Comparison of ENCODE assay signal across 8 mouse cellular contexts in the genomic region with DNA sequence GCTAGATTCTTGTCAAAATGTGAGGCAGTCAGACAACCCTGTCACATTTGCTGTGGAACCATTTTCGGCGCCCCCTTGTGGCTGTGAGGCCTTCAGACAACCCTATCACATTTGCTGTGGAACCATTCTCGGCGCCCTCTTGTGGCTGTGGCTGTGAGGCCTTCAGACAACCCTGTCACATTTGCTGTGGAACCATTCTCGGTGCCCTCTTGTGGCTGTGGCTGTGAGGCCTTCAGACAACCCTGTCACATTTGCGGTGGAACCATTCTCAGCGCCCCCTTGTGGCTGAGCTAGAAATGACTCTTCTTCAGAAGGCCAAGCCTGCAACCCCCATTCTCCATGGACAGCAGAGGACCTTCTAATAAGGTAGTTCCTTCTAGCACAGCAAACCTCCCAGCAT. TPM values are rescaled to one million over a fixed set of nuclear protein-coding genes. Genes with fewer than 3 reads are reported as not detected.
DNase-seq lines count a peak whose midpoint lies in the region; ATAC-seq lines count a peak whose summit lies in the region.

No protein-coding gene starts in this region.

- H3K27me3 ChIP-seq in hindbrain, embryonic 15.5 days: no peaks in the 10 kb centered on the region

- H3K27ac ChIP-seq in hindbrain, embryonic 15.5 days (replicated peaks): no peak overlapping the region

- no peaks in the 10 kb centered on the region for H3K36me3 ChIP-seq in hindbrain, embryonic 15.5 days

- WGBS in hindbrain, embryonic 15.5 days: 8% methylated on average over 7 of the region's 7 CpGs

- H3K9me3 ChIP-seq in hindbrain, embryonic 15.5 days: no peaks in the 10 kb centered on the region

- peak; percentile 62; the same call in 1 of the 2 replicates for ATAC-seq in hindbrain, embryonic 15.5 days (ENCODE audit: low FRiP score, low read depth)

- peak; percentile 92 for DNase-seq in Muller cell, postnatal 12 days (ENCODE audit: inconsistent ontology term)
- peak; percentile 97 for DNase-seq in cerebellum, adult 9-10 months
- peak; percentile 84 to 88 for DNase-seq in frontal cortex, postnatal 10 days (ENCODE audit: low spot score in 2 of 2)
- peak; percentile 91 for DNase-seq in layer of hippocampus, postnatal 36 days
- peak; percentile 99 for DNase-seq in lung, postnatal 36 days
- peak; percentile 94 for DNase-seq in right cerebral cortex, adult 18-20 months
- DNase-seq in urinary bladder, adult 2 months (ENCODE audit: low spot score): peak; percentile 86

- H3K9ac ChIP-seq in hindbrain, embryonic 15.5 days: no peak overlapping the region

- H3K4me2 ChIP-seq in hindbrain, embryonic 15.5 days: no peak overlapping the region

- H3K4me3 ChIP-seq in hindbrain, embryonic 15.5 days: no peak overlapping the region

- H3K4me1 ChIP-seq in hindbrain, embryonic 15.5 days (replicated peaks): peaks cover 10% of the 10 kb centered on the region

RNA-seq across cellular contexts. Expression of gene Uvrag, which starts 10.4 kb away (rescaled TPM):
- polyA plus RNA-seq in hindbrain, embryonic 15.5 days (2015; fragmentation: Nextera tagmentation; extraction: Ambion mirVana): 14.6 and 16.8 TPM in 2 replicates
- 10 to 100 TPM; 49.0 to 50.7 TPM for total RNA-seq in layer of hippocampus, postnatal 36 days (2021)
- polyA plus RNA-seq in urinary bladder, adult 2 months (2012; rRNA removed): 19.4 and 21.5 TPM in 2 replicates

RNA-seq across cellular contexts. Expression of gene Dgat2, which starts 31.2 kb away (rescaled TPM):
- polyA plus RNA-seq in hindbrain, embryonic 15.5 days (2015; fragmentation: Nextera tagmentation; extraction: Ambion mirVana): 18.9 and 22.1 TPM in 2 replicates
- total RNA-seq in layer of hippocampus, postnatal 36 days (2021): 100 to 1,000 TPM in 1 of 2 experiments, 10 to 100 TPM in 1; 94.3 to 106 TPM
- polyA plus RNA-seq in urinary bladder, adult 2 months (2012; rRNA removed): 82.3 and 95.8 TPM in 2 replicates
